Mouse (Mus musculus) monocyte, adult 5-6 weeks (primary cell): Measurements from ENCODE around the gene Cwc25. TPM values are rescaled to one million over a fixed set of nuclear protein-coding genes. Genes with fewer than 3 reads are reported as not detected.
"Not testable (repeated sequence)": the region's sequence is repeated elsewhere in the genome, so short reads cannot be mapped to it uniquely, and the experiment has no call there.

ENCODE experiments used
- ATAC-seq: fragments of 153-309, 156-312 bp; replicated peaks from 2 replicates; pipeline ENCODE4 v1.8.0; 2017; ENCODE audit warnings: mild to moderate bottlenecking; ENCODE audit not compliant: low TSS enrichment, insufficient number of reproducible peaks, severe bottlenecking, poor library complexity, low FRiP score
- total RNA-seq: library from RNA; stranded (forward); fragments of 200-1000, 200-491, 200-594 nt; gene quantifications from 3 replicates; pipeline ENCODE4 v1.2.3, GENCODE M21; 2017

The Cwc25 gene
- total RNA-seq, 1 experiment from 2014 or later, result 43.5 TPM

DNA sequence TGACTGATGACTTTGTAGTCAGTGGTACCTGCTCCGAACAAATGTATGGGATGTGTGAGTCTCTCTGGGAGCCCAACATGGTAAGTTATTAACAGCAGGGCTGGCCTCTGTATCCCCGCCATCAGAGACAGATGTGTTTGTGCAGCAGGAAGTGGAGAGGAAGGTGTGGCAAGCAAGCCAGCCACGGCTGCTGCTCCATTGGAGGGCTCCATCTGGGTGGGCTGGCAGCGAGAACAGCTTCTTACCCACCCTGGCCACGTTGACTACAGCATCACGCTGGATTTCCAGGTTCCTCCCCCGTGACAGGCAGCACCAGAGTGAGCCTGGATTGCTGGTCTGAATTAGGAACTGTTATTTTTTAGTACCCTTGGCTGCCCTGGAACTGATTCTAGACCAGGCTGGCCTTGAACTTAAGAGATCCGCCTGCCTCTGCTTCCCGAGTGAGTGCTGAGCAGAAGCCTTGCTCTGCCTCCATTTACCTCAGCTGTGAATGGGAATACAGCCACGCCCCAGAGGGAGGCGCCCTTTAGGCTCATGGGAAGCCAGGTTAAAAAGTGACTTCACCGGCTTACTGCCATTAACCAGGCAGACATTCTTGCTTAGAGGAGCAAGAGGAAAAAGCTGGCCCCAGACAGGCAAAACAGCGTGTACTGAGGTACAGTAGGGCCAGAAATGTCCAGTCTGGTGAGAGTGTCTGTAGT lies 55.0 kb downstream of the Cwc25 start:
- ATAC-seq, result no peak

DNA sequence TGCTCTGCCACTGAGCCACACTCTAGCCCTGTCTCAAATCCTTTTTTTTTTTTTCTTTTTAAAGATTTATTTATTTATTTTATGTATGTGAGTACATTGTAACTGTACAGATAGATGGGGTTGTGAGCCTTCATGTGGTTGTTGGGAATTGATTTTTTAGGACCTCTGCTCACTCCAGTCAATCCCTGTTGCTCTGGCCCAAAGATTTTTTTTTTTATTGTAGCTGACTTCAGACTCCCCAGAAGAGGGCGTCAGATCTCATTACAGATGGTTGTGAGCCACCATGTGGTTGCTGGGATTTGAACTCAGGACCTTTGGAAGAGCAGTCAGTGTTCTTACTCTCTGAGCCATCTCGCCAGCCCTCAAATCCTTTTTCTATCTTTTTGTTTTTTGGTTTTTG lies 56.3 kb downstream of the Cwc25 start:
- not testable (repeated sequence) for ATAC-seq

DNA sequence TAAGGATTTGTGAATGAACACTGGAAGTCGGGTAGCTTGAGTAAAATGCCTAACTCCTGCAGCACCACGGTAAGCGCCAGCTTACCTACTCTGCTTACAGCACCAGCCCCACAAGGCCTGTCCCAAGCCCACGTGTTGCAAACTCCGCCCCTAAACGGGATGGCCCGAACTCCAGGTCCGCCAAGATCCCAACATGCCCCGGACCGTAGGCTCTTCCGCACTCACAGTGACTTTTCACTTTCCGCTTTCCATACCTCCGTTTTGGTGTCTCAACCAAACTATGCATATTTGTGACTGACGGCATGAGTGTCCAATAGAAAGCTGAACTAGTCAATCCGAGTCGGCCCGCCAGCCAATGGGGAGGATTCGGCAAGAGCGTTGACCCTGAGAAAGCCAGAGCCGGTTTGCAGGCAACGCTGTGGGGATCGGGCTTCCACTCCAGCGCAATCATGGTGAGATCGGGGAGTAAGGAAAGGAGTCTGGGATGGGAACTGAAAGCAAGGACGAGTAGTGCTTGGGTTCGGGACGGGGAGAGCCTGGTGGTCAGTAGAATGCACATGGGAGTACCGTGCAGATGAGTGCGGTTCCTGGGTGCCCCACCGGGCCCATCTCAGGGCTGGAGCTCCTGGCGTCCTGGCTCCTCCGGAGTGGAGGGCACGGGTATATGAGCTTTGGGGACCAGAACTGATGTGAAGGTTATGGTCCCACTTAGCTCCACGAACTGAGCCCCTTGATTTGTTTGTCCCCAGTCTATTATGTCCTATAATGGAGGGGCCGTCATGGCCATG lies 63.1 kb downstream of the Cwc25 start, which contains the start of gene Psmb3:
TSS of gene Psmb3 (plus strand) at position 361 of the 788 bp plus-strand sequence.
- ATAC-seq, result peak; percentile 88

DNA sequence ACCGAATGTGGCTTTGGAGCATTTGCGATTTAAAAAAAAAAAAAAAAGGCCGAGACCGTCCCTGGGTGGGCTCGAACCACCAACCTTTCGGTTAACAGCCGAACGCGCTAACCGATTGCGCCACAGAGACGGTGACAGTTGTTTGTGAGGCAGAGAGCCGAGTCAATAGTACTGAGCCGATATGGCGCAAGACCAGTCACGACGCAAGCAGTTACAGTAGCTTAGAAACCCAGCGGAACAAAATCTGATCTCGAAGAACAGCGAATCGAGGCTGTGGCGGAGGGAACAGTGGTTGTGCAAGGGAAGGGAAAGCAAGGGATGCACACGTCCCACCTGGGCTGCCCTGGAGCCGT lies 64.0 kb downstream of the Cwc25 start:
- peak; percentile 61 for ATAC-seq

DNA sequence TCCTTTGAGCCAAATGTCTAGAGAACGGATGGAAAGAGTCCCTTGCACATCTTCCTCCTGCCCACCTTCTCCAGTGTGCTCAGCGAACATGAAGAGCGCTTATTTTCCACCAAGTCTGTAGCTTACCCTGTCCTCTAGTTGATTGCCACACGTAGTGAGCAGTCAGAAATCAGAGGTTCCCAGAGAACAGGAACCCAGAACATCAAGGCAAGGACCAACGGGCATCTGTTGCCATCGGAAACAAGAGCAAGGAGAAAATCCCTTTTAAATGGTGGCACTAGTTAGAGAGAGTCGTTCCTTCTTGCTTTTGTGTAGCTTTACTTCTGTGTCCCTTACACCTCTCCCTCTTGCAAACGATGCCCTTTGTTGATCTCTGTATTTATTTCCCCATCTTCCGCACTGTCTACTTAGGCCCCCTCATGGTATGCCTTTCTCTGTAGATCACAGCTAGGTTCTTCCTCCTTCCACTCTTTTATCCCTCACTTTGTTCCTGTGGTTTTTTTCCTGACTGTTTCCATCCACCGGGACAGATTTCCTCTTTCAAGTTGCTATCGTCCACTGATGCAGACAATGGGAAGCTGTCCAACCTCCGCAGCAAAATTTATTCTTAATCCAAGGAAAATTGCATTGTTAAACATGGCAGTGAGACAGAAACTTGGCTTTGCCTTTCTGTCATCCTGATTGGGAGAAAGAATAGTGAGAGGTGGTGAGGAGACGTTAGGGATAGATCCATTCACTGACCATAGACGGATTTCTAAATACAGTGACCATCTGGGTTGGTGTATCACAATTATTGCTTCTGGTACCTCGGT lies 64.6 kb downstream of the Cwc25 start:
- no peak for ATAC-seq

DNA sequence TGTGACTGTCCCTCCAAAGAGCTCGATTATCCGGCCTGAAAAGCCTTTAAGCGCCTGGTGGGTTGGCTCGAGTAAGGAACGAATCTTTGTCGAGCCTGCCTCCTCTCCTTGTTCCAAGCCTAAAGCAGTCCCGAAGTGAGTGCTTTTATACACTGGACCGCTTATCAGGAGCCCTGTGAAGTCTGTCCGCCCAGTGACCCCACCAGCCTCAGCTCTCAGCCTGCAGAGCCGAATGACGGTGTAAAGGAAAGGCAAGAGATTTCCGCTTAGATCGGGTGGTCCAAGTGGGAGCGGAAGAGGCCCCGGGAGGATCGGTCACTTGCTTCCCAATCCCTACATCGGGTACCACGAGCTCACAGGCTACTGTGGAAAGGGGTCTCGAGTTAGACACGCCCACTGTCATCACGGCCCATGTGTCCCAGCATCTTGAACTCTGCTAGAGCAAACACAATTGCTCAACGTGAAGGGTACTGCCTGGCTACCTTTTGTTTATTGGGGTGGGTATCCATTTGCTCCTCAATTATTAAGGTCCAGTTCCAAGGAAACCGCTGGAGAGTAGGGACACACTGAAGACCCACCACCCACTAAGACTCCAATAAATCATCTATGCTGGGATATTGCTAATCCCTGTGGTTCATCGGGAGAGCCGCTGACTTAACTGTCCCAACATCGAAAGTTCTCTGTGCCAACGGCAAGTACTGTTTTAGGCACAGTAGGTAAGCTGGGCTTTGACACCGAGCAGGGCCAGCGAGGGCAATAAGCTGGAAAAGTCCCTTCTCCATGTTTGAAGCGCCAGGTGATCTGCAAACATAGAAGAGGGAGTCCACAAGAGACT lies 65.4 kb downstream of the Cwc25 start:
- ATAC-seq, result no peak

DNA sequence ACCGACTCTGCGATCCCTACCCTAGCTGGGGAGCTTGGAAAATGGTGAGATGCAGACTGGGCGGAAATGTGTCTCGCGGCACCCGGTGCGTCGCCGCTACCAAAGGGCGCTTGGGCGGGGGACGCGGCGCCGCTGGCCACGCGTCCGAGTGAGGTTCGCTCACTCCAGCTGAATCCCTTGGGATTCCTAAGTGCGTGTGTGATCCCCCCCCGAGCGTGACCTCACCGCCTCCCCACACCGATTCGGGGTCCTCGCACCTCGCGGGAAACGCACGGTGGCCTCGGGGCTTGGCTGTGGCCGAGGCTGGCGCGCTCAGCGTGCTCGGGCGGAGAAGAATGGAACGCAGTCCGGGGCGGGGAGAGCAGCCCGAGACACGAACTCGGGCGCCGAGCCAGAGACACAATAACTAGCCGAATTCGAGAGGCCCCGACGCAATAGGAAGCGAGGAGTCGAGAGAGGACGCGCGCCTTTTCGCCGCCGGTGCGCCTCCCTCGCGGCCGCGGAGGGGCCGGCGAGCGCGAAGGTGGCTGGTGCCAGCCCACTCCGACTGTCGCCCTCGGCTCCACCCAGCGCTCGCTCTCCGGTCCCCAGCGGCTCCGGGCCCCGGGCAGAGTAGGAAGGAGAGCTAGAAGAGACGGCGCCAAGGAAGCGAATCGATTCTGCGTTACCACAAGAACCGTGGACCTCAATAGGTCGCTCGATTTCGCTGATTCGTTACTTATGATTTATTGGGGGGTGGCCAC lies 66.2 kb downstream of the Cwc25 start, which contains the start of gene Pcgf2:
TSS of gene Pcgf2 (minus strand) at position 495 of the 743 bp plus-strand sequence.
- no peak for ATAC-seq

DNA sequence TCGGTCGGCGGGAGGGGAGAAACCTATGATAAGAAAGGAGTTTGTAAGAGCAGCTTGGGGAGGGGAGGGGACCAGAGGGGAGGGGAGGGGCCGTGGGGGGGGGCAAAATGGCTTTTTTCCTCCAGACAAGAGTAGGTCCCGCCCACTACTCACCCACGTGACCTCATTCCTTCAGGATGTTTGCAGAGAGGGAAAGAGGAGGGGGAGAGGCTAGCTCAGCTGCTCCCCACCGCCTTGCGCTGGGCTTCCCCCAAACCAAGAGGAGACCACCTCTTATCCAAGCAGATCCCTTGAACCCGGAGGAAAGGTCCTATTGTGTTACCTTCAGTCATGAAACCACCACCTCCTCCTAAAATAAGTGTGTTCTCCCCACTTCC lies 66.7 kb downstream of the Cwc25 start:
- no peak for ATAC-seq

DNA sequence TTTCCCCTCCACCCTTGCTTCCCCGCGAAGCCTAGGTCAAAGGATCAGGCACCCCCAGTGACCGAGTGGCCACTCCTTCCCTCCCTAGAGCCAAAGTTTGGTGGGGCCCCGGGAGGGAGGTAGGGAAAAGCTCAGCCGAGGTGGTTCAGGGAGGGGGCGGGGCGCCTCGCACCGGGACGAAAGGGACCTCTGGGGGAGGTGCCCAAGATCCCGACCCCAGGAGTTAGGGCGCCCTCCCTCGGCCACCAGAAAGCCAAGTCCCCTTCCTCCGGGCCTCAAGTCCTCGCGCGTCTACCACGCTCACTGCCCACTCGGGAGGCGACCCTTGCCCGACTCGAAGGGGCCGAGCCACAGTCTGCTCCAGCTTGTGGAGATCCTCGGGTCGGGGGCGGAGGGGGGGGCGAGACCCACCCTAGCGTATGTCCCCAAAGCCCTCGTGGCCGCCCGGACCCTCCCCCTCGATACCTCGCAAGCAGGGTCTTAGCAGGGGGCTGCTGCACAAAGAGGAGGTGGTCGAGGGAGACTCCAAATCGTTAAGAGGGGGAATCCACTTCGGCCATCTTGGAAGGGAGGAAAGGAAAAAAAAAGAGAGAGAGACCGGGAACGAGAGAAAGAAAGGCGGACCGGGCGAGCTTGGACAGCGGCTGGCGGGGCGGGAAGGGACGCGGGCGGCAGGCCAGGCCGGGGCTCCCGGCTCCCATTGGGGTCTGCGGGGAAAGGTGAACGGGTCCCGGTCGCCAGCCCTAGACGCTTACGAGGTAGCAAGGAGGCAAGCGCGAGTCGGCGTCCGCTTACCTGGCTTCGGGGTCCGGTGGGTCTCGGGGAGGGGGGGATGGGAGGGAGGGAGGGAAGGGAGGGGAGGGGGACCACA lies 67.4 kb downstream of the Cwc25 start:
- no peak for ATAC-seq

DNA sequence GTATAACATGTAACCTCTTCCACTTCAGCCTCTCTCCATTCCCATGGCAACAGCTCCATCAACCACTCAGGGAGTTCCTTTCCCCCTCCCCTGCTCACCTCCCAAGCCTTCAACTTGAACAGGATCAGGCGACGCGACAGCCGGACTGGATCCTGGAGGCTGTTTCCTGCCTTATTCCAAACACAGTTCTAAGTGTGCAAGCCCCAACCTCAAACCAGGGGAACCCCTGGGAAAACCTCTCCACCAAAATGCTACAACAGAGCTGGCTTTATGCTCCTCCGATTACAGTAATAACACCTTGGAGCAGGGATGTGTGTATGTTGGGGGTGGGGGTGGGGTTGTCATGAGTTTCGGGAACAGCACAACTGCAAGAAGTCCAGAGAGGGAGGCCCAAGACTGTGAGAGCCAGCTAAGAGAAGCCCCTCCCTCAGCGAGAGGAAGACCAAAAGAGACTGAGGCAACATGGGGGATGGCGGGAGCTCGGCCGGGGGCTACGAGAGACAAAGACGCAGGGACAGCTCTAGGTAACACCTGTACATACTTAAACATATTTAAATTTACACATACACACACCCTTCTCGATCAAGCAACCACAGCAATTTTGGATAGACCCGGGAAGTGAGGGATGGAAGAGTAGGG lies 68.3 kb downstream of the Cwc25 start:
- no peak for ATAC-seq

DNA sequence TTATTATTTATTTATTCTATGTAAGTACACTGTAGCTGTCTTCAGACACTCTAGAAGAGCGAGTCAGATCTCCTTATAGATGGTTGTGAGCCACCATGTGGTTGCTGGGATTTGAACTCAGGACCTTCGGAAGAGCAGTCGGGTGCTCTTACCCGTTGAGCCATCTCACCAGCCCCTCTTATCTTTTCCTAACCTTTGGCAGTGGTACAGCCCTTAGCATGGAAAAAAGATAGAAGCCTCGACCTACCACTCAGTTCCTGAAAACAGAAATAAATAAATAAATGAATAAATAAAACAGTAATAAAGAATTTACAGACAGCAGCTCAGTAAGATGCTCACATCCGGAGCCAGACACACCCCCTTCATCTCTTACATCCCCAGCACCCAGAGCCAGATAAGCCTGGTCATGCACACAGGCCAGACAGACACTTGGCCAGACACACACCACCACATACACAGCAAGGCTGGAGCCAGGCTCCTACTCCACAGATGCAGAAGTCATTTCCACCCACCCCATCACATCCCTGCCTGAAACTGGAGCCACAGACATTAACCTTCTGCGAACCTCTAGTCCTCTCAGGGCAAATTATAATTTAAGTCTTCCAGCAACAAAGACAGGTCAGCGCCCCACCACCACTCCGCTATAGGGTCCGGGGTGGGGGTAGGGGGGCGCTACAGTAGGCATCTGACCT lies 69.0 kb downstream of the Cwc25 start:
- no peak for ATAC-seq

DNA sequence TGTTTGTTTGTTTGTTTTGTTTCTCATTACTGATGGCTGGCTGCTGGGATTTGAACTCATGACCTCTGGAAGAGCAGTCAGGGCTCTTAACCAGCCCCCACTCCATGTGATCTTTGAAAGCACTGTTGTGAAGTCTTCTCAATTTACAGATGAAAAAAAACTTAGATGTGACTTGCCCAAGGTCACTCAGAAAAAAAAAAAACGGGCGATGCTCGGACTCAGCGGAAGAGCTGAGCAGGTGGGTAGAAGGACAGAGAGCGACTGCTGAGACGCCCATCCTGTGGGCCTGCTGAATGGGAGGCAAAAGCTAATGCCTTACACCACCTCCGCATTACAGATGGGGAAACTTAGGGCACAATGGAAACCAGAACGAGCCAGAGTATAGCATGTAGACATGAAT lies 69.7 kb downstream of the Cwc25 start:
- ATAC-seq, result no peak

DNA sequence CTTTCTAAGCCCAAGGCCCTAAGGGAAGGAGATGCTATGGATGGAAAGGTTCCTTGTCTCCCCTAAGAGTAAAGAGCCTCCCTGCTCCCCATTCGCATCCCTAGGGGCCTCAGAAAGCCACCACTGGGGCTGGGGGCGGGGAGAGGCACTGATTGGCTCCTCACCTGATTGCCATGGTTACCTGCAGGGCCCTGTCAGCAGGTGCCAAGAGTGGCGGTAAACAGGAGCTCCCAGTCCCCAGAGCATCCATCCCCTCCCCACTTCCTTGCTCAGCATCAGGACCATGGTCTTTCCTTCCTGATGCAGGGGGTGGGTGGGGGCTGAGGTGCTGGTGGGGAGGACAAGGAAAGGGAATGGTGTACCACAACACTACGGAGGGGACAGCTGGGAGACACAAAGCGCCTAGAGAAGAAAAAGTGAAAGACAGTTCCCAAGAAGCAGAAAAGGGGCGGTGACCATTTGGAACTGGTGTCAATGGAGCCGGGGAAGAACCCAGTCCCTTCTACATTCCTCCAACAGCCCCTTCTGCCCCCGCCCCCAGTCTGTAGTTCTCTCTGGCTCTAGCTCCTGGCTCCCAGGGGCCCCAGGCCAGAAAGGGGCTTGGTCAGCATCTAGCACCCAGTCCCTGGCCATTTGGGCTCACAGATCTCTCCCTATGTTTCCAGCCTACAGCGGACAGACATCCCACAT lies 70.5 kb downstream of the Cwc25 start:
- ATAC-seq, result no peak
